Mouse (Mus musculus): Measurements from ENCODE around the gene Nup214. TPM values are rescaled to one million over a fixed set of nuclear protein-coding genes. Genes with fewer than 3 reads are reported as not detected.

Nup214 gene
- polyA plus RNA-seq, 2 experiments, result 41.3 to 65.2 TPM

GRCm38 (mm10) chr2:32046009-32046408 is 71.8 kb downstream of the Nup214 start:
- Histone ChIP-seq H3K4me1 (ENCODE audit: control insufficient read depth, insufficient read depth, low read length) (peaks cover 5% of the 10 kb centered on the region; the same call in 1 of the 2 replicates), H3K4me2 (replicated peaks; ENCODE audit: low read depth, low read length, severe bottlenecking) (no peak overlapping the region), H3K9ac (ENCODE audit: low read depth, low read length, severe bottlenecking) (no peak overlapping the region), H3K27me3 (ENCODE audit: control insufficient read depth, insufficient read depth, low read length) (no peaks in the 10 kb centered on the region), H3K36me3 (ENCODE audit: control insufficient read depth, insufficient read depth, low read length) (peaks cover 90% of the 10 kb centered on the region), H3K4me3 (replicated peaks; ENCODE audit: low read length) (no peak overlapping the region), H3K27ac (replicated peaks; ENCODE audit: low read depth, low read length) (no peak overlapping the region), H3K9me3 (ENCODE audit: control insufficient read depth, low read length) (no peaks in the 10 kb centered on the region)
- WGBS, result 84% methylated on average over 10 of the region's 10 CpGs
- ATAC-seq (ENCODE audit: low FRiP score, low read depth) (no peak), DNase-seq (ENCODE audit: low spot score) (no peak)
- no peak for TF ChIP-seq POLR2A (IDR thresholded peaks at IDR 0.05; ENCODE audit: borderline replicate concordance, extremely low read depth, insufficient read depth, insufficient read length)

DNA sequence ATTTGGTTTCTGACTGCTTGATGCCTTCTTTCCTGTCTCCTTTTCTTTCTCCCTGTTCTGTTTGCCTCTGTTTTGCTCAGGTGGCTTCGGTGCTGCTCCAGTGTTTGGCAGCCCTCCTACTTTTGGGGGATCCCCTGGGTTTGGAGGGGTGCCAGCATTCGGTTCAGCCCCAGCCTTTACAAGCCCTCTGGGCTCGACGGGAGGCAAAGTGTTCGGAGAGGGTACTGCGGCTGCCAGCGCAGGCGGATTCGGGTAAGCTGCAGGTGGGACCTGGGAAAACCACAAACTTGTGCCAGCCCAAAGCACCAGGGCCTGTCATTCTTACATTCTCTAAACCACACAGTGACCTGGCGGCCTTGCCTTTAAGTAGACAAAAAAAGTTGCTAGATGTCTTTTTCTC is 73.1 kb downstream of the Nup214 start:
- Histone ChIP-seq H3K27ac (replicated peaks; ENCODE audit: low read depth, low read length) (no peak overlapping the region), H3K4me2 (replicated peaks; ENCODE audit: low read depth, low read length, severe bottlenecking) (no peak overlapping the region), H3K36me3 (ENCODE audit: control insufficient read depth, insufficient read depth, low read length) (peaks cover 92% of the 10 kb centered on the region), H3K4me1 (ENCODE audit: control insufficient read depth, insufficient read depth, low read length) (peaks cover 5% of the 10 kb centered on the region; the same call in 1 of the 2 replicates), H3K27me3 (ENCODE audit: control insufficient read depth, insufficient read depth, low read length) (no peaks in the 10 kb centered on the region), H3K9ac (ENCODE audit: low read depth, low read length, severe bottlenecking) (no peak overlapping the region), H3K9me3 (ENCODE audit: control insufficient read depth, low read length) (no peaks in the 10 kb centered on the region), H3K4me3 (replicated peaks; ENCODE audit: low read length) (no peak overlapping the region)
- WGBS, result 72% methylated on average over 10 of the region's 10 CpGs
- DNase-seq (ENCODE audit: low spot score) (no peak), ATAC-seq (ENCODE audit: low FRiP score, low read depth) (no peak)
- TF ChIP-seq POLR2A (IDR thresholded peaks at IDR 0.05; ENCODE audit: borderline replicate concordance, extremely low read depth, insufficient read depth, insufficient read length), result no peak

- DNase-seq (ENCODE audit: low spot score) (no peak), ATAC-seq (ENCODE audit: low FRiP score, low read depth) (no peak)
- Histone ChIP-seq H3K9me3 (ENCODE audit: control insufficient read depth, low read length) (no peaks in the 10 kb centered on the region), H3K27me3 (ENCODE audit: control insufficient read depth, insufficient read depth, low read length) (no peaks in the 10 kb centered on the region), H3K36me3 (ENCODE audit: control insufficient read depth, insufficient read depth, low read length) (peaks cover 58% of the 10 kb centered on the region), H3K4me3 (replicated peaks; ENCODE audit: low read length) (no peak overlapping the region), H3K4me1 (ENCODE audit: control insufficient read depth, insufficient read depth, low read length) (peaks cover 5% of the 10 kb centered on the region; the same call in 1 of the 2 replicates), H3K9ac (ENCODE audit: low read depth, low read length, severe bottlenecking) (no peak overlapping the region), H3K4me2 (replicated peaks; ENCODE audit: low read depth, low read length, severe bottlenecking) (no peak overlapping the region), H3K27ac (replicated peaks; ENCODE audit: low read depth, low read length) (no peak overlapping the region)
- WGBS, result 84% methylated on average over 8 of the region's 8 CpGs
- no peak for TF ChIP-seq POLR2A (IDR thresholded peaks at IDR 0.05; ENCODE audit: borderline replicate concordance, extremely low read depth, insufficient read depth, insufficient read length)
Observed at GRCm38 (mm10) chr2:32051791-32052190, 77.6 kb downstream of the Nup214 start.

GRCm38 (mm10) chr2:32052418-32052817 is 78.2 kb downstream of the Nup214 start:
- H3K36me3 ChIP-seq (ENCODE audit: control insufficient read depth, insufficient read depth, low read length), result peaks cover 52% of the 10 kb centered on the region
- H3K27ac ChIP-seq (replicated peaks; ENCODE audit: low read depth, low read length), result no peak overlapping the region
- no peak for ATAC-seq (ENCODE audit: low FRiP score, low read depth)
- no peak overlapping the region for H3K9ac ChIP-seq (ENCODE audit: low read depth, low read length, severe bottlenecking)
- no peak overlapping the region for H3K4me2 ChIP-seq (replicated peaks; ENCODE audit: low read depth, low read length, severe bottlenecking)
- H3K4me1 ChIP-seq (ENCODE audit: control insufficient read depth, insufficient read depth, low read length), result no peaks in the 10 kb centered on the region
- no peaks in the 10 kb centered on the region for H3K9me3 ChIP-seq (ENCODE audit: control insufficient read depth, low read length)
- no peak overlapping the region for H3K4me3 ChIP-seq (replicated peaks; ENCODE audit: low read length)
- 92% methylated on average over 7 of the region's 7 CpGs for WGBS
- no peak for DNase-seq (ENCODE audit: low spot score)
- H3K27me3 ChIP-seq (ENCODE audit: control insufficient read depth, insufficient read depth, low read length), result no peaks in the 10 kb centered on the region
- TF ChIP-seq POLR2A (IDR thresholded peaks at IDR 0.05; ENCODE audit: borderline replicate concordance, extremely low read depth, insufficient read depth, insufficient read length), result no peak

DNA sequence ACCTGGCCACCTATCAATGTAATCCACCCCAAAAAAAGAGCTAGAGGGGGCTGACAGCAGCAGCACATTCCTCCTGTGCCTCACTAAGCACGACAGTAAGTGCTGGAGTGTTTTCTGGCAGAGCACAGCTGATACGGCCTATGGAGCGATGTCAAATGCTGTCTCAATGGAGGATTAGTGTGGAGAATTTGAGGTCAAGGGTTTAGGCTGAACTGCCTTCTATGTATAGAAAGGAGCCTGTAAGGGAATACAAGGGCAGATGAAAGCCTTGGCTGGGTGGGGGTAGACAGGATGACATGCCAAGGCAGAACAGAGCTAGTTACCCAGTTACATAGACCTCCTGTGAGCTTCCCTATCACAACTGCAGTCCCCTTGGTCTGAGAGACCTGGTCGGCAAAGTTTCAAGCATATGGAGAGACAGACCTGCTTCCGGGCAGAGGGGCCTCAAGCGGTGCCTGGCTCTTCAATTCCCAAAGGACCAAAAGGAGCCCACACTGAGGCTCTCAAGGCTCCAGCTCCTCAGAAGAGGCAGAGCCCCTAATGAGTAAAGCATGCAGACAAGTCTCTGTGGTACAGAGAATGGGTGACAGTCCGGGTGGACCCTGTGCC is 81.2 kb downstream of the Nup214 start:
- TF ChIP-seq POLR2A (IDR thresholded peaks at IDR 0.05; ENCODE audit: borderline replicate concordance, extremely low read depth, insufficient read depth, insufficient read length), result no peak
- WGBS, result 65% methylated on average over 7 of the region's 7 CpGs
- H3K36me3 ChIP-seq (ENCODE audit: control insufficient read depth, insufficient read depth, low read length), result peaks cover 25% of the 10 kb centered on the region
- H3K9me3 ChIP-seq (ENCODE audit: control insufficient read depth, low read length), result no peaks in the 10 kb centered on the region
- H3K4me3 ChIP-seq (replicated peaks; ENCODE audit: low read length), result no peak overlapping the region
- DNase-seq (ENCODE audit: low spot score), result no peak
- H3K9ac ChIP-seq (ENCODE audit: low read depth, low read length, severe bottlenecking), result no peak overlapping the region
- H3K27ac ChIP-seq (replicated peaks; ENCODE audit: low read depth, low read length), result no peak overlapping the region
- ATAC-seq (ENCODE audit: low FRiP score, low read depth), result peak; percentile 39
- no peaks in the 10 kb centered on the region for H3K4me1 ChIP-seq (ENCODE audit: control insufficient read depth, insufficient read depth, low read length)
- no peaks in the 10 kb centered on the region for H3K27me3 ChIP-seq (ENCODE audit: control insufficient read depth, insufficient read depth, low read length)
- H3K4me2 ChIP-seq (replicated peaks; ENCODE audit: low read depth, low read length, severe bottlenecking), result no peak overlapping the region
